Mouse (Mus musculus) spleen, adult 2 months (tissue): Measurements from ENCODE around the gene Tenm4.

Experiments used
- CTCF ChIP-seq: fragments of 200-500 bp; IDR thresholded peaks from 2 replicates; pipeline ENCODE4 v1.5.1; 2011; ENCODE audit warnings: mild to moderate bottlenecking, inconsistent platforms; ENCODE audit not compliant: insufficient read depth, insufficient read length, insufficient replicate concordance; ENCODE audit errors: extremely low read depth
- POLR2A ChIP-seq: fragments of 200-500 bp; IDR thresholded peaks from 2 replicates; pipeline ENCODE4 v1.6.1; 2011; ENCODE audit warnings: low read depth, low read length, inconsistent platforms

DNA sequence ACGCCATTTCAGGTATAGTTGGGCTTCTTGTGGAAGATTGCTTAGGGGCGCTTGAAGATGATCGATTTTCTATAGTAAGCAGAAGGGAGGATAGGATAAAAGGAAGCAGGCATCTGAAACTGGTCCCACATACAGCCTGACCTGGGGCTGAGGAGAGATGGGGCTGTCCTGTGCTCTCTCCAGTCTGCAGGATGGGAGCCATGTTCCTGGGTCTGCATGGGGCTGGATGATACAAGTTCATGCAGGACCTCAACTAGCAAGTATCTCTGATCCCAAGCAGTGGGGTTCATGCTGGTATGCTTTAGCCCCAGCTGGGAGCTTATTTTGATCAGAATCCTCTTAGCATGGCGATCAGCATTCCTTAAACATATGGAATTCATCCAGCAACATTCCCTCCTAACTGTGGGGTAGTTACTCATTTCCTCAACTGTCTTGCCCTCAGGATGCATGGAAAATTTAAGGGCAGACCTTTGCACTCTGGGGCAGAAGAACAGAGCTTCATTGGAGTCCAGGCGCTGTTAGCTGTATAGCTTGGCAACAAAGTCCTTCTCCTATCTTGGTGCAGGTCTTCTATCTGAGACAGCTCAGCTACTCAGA is 361.9 kb downstream of the Tenm4 start:
- no peak for TF ChIP-seq CTCF
- TF ChIP-seq POLR2A = no peak
